Mouse (Mus musculus) kidney, postnatal 25 days (tissue): ENCODE results near the gene Rnf128.
"Not testable (repeated sequence)": the region's sequence is repeated elsewhere in the genome, so short reads cannot be mapped to it uniquely, and the experiment has no call there.

Source experiments
- DNase-seq, 2 experiments: peaks; one replicate each; pipeline ENCODE4 v3.0.0; 2021; ENCODE audit warnings: mixed read lengths in 2 of 2

Rnf128 gene

DNA sequence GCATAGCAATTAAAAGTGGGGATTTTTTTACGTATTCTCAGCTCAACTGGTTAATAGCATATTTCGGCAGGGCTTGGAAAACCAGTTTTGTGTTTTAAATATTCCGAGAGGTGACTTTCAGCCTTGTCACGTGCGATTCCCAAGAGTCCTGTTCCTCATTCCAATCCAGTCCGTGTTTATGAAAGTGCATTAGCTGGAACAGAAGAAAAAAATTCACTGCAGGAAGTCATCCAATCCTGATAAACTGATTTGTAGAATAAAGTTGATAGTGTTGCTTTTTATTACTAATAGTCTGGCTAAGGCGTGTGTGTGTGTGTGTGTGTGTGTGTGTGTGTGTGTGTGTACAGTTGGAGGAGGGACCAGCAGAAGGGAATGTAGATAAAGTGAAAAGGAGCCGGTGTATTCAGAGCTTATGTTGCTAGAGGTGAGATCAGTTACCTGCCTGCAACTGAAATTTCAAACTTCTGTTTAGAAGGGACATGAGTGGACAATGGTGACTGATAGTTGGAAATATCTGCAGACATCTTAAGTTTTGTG lies at the start of gene Rnf128:
Gene Rnf128, plus strand, starts transcription at position 392 of the 537 bp plus-strand sequence.
- peak in 1 of 2 experiments; percentile 18 for DNase-seq

DNA sequence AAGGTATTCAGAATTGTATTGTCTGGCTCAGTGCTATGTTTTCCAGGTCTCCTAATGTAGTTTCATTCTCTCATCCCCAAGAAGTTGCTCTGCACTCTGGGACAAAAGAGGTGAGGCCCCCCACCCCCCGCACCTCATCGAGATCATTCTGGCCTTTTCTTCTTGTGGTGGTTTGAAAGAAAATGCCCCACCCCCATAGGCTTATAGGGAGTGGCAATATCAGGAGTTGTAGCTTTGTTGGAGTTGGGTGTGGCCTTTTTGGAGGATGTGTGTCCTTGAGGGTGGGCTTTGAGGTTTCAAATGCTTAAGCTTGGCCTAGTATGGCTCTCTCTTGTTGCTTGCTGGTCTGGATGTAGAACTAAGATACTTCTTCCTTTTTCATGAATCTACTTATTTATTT lies 47.0 kb upstream of the Rnf128 start:
- DNase-seq, result no peak

DNA sequence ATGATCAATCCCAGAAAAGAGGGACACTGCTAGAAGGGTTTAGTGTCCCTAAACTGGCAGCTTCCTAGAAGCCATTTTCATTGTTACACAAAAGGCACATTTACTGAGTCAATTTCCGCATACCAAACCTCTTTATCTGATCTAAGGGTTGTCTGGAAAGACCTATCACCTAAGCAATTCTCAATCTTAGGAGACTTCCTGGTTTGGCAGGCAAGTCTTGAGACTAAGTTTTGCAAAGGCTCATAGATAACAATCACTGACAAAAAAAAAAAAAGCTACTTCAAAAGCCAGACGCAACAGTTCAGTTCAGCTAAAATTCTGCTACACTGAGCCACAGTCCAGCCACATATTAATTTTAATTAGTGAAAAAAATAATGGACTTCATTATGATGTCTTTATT lies 43.9 kb upstream of the Rnf128 start:
- DNase-seq, result no peak

DNA sequence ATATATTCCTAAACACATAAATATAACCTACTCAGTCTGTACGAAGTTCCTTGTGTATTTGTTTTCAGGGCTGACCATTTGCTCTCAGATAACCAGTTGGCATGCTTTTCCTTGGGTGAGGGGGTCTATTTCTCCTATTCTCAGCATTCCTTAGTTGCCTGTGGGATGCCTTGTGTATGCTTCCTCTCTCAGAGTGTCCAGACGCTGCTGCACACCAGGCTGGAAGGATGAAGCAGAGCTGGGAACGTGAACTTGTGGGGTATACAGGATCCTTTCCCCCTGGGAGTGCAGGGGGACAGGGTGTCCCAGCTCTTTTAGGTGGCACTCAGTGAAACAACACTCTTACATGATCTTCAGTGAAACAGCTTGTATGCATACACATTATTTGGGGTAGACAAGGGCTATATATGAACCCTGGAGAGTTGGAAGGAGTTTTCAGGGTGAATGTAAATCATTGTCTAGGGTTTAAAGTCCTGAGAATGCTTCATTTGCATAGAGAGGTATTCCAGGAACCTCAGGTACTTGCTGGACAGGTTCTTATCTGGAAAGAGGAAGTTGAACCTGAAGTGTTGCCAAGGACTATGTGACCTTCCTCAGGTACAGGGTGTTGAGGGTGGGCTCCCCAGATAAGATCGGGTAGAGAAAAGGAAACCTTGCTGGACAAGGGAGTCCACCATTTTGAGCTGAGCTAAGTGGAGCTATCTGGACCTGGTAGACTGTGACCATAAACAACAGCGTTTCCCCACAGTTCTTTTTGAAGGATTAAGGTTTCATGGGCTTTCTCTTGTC lies 38.6 kb upstream of the Rnf128 start:
- peak; percentile 10 to 37 for DNase-seq

DNA sequence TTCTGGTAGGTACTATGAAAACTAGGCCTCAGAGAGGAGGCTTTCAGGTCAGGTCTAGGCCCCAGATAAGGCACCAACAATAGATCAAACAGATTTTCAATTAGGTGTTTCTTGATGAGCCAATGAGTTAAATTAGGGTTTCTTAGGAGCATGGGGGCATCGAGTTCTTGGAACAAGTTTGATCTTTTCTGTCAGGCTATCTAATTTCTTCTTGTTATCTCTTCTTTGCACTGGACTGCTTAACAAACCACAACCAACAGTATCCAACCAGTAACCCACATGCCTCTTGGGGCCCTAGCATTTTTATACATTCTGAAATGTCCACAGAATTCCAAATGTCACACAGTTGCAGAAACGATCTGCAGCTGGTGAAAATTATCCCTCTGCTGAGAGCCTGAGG lies 37.4 kb upstream of the Rnf128 start:
- no peak for DNase-seq

DNA sequence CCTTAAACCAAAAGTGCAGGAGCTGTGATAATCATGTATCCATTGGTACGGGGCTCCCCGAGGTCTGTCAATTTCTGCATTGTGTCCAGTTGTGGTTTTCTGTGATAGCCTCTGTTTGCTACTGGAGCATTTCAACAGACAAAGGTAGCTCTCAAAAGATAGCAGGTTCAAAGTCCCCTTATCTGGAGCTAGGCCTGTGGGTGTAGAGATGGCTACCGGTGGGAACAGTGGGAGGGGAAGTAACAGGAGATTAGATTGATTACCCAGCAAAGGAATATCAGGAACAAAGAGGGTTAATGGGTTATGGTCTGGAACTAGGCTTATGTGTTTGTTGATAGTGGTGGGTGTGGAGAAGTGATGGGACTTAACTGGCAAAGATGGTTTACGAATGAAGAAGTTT lies 36.1 kb upstream of the Rnf128 start:
- DNase-seq, result no peak

DNA sequence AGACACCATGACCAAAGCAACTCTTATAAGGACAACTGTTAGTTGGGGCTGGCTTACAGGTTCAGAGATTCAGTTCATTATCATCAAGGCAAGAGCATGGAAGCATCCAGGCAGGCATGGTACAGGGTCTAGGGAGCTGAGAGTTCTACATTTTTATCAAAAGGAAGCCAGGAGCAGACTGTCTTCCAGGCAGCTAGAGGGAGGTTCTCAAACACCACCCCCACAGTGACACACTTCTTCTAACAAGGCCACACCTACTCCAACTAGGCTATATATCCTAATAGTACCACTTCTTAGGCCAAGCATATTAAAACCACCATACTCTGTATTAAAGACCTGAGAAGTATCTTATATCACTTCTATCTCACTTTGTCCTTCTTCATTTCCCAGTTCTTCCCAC lies 33.4 kb upstream of the Rnf128 start:
- no peak for DNase-seq

DNA sequence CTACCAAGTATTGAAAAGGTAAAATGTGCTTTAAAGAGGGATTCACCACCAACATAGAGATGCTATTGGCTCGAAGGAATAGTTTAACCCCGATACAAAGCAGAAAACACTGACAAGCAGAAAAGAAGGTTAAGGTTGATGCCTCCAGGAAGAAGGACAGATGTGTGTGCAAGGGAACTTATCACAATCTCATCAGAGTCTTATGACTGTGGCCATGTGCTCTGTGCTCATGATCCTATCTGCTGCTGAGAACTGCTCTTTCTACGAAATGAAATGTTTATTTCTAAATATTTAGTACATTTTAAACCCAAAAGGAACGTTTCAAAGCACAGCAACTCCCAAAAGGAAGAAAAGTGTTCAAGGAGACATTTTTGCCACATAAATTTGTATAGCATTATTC lies 30.8 kb upstream of the Rnf128 start:
- DNase-seq, result no peak

DNA sequence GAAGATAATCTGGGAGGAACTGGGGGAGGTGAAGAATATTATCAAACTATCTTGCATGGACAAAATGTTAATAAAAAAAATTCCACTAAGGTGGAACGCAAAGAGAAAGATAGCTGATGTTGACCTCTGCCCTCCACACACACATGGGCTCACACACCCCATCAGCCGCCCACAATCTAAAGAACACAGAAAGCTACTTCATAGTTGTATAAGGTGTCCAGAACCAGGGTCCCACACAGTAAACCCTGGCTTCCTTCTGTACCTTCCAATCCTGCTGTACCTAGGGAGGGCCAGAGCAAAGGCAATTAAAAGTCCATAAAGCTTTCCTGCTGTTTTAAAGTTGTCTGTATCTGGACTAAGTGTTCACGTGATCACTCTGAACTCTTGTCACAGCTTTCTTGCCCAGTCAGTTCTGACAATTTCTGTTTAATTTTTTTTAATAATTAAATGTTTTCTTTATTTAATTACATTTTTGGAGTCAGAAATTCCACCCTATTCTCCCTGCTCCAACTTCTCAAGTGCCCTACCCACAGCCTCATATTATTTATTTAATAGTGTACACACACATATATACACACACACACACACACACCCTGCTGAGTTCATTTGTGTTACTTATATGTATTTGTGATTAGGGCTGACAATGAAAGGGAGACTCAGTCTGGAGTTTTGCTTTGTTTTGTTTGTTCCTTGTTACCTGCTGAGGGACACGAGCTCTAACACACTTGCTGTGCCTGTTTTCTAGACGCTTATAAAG lies 25.3 kb upstream of the Rnf128 start:
- no peak for DNase-seq

DNA sequence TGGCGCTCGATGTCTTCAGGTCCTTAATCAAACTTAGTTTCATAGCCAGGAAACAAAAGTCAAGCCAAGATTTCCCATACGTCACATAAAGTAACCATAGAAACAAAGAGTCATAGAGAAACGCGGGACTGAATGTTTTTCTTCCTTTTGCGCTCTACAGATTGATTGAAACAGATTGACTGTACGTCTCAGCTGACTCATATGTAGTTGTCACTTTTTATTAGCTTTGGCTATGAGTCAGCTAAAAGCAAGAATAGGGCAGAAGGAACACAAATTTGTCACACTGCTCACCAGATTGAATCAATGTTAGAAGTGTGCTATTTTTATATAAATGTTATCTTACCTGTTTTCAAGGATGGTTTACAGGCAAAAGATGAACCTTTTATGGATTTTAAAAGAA lies 19.4 kb upstream of the Rnf128 start:
- DNase-seq, result no peak

DNA sequence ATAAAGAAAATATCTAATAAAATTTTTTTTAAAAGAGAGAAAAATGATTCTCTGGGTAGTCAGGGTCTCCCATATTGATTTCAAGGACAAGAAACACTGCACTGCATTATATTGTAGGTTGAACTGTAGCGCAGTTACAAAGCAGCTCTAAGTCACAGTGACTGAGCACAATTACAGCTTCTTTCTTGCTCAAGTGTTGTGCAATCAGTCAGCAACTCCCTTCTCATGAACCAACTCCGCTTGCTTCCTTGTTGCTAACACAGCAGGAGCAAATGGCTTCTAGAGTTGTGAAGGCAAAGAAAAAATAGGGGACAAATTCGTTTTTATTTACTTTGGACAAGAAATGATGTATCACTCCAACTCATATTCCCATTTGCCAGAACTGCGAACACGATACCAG lies 12.7 kb upstream of the Rnf128 start:
- DNase-seq, result no peak

DNA sequence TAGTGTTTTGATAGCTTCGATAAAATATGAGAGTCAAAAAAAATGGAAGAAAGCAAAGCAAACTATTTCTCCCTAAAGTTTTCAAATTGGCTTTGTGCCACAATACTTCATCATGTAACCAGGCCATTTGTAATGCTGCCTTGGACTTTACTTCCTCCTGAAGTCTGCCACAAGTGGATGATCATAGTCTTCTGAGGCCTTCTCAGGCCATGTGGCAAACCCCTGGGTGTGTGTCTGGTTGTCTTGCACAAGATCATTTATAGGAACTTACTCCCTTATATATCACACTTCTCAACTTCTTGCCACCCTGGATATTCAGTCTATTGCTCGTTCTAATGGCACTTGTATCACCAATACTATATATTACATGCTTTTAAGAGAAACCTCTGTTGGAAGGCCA lies 11.0 kb upstream of the Rnf128 start:
- DNase-seq, result no peak

DNA sequence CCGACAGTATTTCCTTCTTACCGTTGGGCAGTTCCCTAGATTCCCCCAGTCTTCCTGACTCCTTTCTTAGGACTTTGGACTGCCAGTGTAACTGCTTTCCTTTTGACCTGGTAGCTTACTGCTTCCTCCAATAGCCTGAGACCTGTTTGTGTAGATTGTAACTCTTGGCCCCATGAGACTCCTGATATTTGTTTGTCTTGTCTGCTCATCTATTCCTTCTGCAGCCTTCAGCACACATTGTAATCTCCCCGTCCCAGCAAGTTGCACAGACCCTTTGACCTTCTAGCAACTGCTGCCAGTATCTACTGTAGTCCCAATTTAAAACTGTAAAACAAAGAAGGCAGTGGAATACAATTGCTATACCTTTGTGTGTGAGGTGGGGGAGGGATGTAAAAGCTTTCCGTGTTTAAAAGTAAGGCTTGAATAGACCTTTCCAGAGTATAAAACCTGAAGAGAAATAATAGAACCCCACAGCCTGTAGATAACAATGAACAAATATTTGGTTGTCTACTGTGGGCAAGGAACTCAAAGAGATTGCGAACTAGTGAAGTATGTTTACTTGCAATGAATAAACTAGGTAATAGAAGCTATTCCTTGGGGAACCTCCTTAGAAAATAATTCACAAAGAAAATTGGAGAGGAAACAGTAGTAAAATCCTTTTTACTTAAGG lies 726 bp upstream of the Rnf128 start:
- no peak for DNase-seq

DNA sequence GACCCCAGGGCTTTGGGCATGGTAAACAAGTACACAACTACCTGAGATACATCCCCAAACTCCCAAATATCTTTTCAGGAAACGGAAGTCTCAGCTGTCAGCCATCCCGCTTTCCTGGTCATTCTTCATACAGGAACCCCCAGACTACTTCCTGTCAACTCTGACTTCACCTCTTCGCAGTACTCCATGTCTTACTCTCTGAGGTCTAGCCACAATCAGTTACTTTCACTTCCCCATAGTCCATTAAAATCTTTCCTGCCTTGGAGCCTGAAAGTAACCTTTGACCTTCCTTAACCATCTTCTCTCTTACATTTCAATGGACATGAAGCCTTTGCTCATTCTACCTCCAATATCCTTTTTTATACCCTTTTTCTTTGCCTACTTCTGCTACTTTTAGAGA lies 6.9 kb downstream of the Rnf128 start:
- no peak for DNase-seq

DNA sequence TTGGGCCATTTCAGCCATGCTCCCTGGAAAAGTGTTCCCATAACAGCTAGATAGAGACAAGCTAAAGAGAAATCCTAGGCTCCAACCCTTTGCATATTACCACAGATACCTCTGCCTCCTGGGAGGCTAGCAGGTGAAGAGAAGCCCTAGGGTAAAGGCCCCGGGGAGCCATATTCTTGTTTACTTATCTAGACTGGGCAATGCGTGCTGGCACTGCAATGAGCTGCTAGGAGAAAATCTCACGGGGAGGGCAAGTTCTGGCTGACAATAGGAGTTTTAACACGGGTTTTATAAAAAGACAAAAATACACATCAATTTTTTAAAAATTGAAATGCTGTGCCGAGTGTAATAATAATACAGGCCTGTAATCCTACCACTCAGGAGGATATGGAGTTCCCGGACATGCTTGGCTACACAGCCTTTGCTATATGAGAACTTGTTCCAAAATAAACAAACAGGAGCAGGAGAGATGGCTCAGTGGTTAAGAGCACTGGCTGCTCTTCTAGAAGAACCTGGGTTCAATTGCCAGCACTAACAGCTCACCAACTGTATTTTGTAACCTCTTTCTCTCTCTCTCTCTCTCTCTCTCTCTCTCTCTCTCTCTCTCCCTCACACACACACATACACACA lies 15.6 kb downstream of the Rnf128 start:
- peak in 1 of 2 experiments; percentile 27 for DNase-seq

DNA sequence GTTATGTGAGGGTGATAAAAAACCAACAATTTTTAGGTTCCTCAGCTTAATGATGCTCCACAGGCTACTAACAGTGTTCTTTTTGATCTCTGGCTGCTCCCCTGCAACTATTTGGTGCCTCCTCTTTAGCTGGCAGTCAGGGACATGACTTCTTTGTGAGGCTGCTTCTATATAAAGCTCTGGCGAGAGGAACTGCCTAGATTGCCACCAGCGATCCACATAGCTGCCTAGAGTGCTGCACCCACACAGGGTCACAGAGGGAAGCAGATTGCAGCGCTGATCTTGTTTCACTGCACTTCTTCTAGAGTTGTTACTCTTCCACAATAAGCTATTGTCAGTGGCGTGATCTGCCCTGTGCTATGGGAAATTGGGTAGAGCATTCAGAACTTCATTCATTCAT lies 20.5 kb downstream of the Rnf128 start:
- DNase-seq, result no peak

DNA sequence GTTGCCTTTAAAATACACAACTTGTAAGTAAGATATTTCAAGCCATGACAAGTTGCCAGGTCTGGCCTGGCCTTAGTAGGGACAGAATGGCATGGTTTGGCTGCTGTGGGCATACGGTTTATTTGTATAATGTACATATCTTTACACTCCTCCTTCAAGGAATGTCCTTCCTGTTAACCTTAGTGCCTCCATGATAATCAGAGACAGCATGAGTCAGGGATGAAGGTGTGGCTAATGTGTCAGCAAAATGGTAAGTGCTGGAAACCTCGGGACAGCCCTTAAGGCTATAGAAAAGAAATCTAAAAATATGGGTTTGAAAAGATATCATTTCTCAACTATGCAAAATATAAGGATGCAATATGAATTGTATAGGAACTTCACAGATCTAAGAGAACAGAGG lies 23.6 kb downstream of the Rnf128 start:
- DNase-seq, result not testable (repeated sequence)

DNA sequence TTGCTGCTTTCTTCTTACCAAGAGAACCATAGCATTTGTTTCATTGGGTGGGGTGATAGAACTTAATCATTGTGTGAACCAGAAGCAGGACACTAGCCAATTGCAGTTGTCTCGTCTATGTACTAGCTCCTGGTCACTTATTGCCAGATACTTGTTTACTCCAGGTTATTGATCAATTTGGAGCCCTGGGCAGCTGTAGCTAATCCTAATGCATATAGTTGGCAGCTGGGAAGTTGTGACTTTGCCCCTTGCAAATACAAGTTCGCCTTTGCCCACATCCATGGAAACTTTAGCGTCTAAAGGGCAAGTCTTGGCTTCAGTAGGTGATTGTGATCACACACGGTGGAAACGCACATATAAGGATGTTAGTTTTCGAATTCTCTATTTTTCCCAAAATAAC lies 33.3 kb downstream of the Rnf128 start:
- peak in 1 of 2 experiments; percentile 30 for DNase-seq

DNA sequence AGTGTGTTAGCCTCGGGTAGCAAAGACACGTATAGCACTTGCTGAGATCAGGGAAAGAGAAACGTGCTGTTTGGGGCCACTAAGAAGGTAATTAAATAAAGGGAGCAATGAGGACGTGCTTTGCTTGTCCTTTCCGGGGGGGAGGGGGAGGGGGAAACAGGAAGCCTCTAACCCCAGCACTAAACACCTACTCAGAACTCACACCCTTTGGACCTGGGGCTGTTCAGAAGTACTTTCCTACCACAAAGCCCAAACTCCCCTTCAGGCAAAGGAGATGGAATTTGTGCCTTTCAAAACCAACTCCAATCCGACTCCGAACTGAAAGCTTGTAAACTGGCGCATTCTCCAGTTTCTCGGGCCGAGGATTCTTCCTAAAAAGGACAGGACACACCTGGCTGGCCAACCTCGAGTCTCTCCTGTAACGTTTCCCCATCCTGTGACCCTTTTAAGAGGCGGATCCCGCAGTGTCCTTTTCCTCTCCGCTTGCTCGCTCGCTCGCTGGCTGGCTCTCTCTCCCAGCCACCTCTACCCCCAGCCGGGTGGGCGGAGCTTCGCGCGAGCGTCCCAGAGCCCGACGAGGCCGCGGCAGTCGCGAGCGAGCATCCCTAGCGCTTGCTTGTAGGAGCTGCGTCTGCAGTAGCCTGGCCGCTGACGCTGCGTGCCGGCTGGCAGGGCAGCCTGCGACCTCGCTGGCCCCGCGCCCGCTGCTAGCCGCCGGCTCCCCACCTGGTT lies 47.1 kb downstream of the Rnf128 start:
- peak; percentile 85 to 94 for DNase-seq

DNA sequence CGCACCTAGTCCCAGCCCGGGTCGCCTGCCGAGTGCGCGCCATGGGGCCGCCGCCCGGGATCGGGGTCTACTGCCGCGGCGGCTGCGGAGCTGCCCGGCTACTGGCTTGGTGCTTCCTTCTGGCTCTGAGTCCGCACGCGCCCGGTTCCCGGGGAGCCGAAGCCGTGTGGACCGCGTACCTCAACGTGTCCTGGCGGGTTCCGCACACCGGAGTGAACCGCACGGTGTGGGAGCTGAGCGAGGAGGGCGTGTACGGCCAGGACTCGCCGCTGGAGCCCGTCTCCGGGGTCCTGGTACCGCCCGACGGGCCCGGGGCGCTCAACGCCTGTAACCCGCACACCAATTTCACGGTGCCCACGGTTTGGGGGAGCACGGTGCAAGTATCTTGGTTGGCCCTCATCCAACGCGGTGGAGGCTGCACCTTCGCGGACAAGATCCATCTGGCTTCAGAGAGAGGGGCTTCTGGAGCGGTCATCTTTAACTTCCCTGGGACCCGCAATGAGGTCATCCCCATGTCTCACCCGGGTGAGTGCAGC lies 47.7 kb downstream of the Rnf128 start:
- peak in 1 of 2 experiments; percentile 18 for DNase-seq

DNA sequence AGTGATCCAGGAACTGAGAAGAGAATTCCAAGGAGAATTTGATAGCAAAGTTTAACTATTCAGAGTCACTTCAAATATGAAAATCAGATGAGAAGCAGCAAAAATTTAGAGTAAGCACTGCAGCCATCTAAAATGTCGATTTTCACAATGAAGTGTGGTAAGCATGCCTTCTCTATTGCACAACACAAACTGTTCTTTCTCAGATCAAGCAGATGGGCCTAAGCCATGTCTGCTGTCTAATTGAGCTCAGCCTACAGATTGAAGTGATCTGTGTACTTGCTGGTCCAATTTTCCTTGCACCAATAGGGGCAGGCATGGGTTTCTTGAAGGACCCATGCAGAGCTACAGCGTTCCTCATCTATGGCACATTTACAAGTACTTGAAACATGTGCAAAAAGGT lies 51.6 kb downstream of the Rnf128 start:
- no peak for DNase-seq

DNA sequence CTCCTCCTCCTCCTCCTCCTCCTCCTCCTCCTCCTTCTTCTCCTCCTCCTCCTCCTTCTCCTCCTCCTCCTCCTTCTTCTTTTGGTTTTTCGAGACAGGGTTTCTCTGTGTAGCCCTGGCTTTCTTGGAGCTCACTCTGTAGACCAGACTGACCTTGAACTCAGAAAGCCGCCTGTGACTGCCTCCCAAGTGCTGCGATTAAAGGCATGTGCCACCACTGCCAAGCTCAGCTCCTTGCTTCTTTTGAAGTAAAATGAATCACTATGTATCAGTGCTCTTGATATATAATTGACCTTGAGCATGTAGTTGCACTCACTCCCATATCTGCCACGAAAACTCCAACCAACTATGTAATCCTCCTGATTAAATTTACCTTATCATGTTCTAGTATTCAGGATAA lies 59.0 kb downstream of the Rnf128 start:
- no peak for DNase-seq
